Mouse (Mus musculus): ENCODE measurements around the gene Tenm2. TPM values are rescaled to one million over a fixed set of nuclear protein-coding genes. Genes with fewer than 3 reads are reported as not detected.

The Tenm2 gene
- polyA plus RNA-seq, 1 experiment from 2014 or later = 0.16 TPM

GRCm38 (mm10) chr11:36700131-36700530, 535.6 kb downstream of the Tenm2 start:
- WGBS = 84% methylated on average over 6 of the region's 6 CpGs
- ATAC-seq = no peak
- Histone ChIP-seq H3K9me3 (ENCODE audit: low read length) (no peaks in the 10 kb centered on the region), H3K27ac (ENCODE audit: low read length) (no peak overlapping the region), H3K4me3 (ENCODE audit: low read depth, low read length) (no peak overlapping the region), H3K36me3 (ENCODE audit: insufficient read depth, low read length) (no peaks in the 10 kb centered on the region), H3K4me1 (ENCODE audit: insufficient read depth, low read depth, low read length) (no peaks in the 10 kb centered on the region), H3K9ac (replicated peaks; ENCODE audit: low read depth) (no peak overlapping the region), H3K4me2 (replicated peaks; ENCODE audit: low read depth, low read length) (no peak overlapping the region), H3K27me3 (replicated peaks; ENCODE audit: insufficient read depth, low read length) (no peaks in the 10 kb centered on the region)
- no peak for DNase-seq (ENCODE audit: low spot score)
- no peak for TF ChIP-seq EP300 (IDR thresholded peaks at IDR 0.05)
- TF ChIP-seq CTCF (IDR thresholded peaks at IDR 0.05) = no peak

GRCm38 (mm10) chr11:36698268-36698667, 537.5 kb downstream of the Tenm2 start:
- TF ChIP-seq CTCF (IDR thresholded peaks at IDR 0.05) (no peak), EP300 (IDR thresholded peaks at IDR 0.05) (no peak)
- WGBS = 68% methylated on average over 7 of the region's 7 CpGs
- Histone ChIP-seq H3K4me1 (ENCODE audit: insufficient read depth, low read depth, low read length) (no peaks in the 10 kb centered on the region), H3K9me3 (ENCODE audit: low read length) (no peaks in the 10 kb centered on the region), H3K27me3 (replicated peaks; ENCODE audit: insufficient read depth, low read length) (no peaks in the 10 kb centered on the region), H3K36me3 (ENCODE audit: insufficient read depth, low read length) (no peaks in the 10 kb centered on the region), H3K27ac (ENCODE audit: low read length) (no peak overlapping the region), H3K9ac (replicated peaks; ENCODE audit: low read depth) (no peak overlapping the region), H3K4me3 (ENCODE audit: low read depth, low read length) (no peak overlapping the region), H3K4me2 (replicated peaks; ENCODE audit: low read depth, low read length) (no peak overlapping the region)
- DNase-seq (ENCODE audit: low spot score) (no peak), ATAC-seq (no peak)

- DNase-seq (ENCODE audit: low spot score) (no peak), ATAC-seq (no peak)
- WGBS = 49% methylated on average over 8 of the region's 8 CpGs
- no peak overlapping the region for H3K4me2 ChIP-seq (replicated peaks; ENCODE audit: low read depth, low read length)
- no peaks in the 10 kb centered on the region for H3K36me3 ChIP-seq (ENCODE audit: insufficient read depth, low read length)
- TF ChIP-seq EP300 (IDR thresholded peaks at IDR 0.05) (no peak), CTCF (IDR thresholded peaks at IDR 0.05) (no peak)
- no peak overlapping the region for H3K27ac ChIP-seq (ENCODE audit: low read length)
- H3K4me1 ChIP-seq (ENCODE audit: insufficient read depth, low read depth, low read length) = no peaks in the 10 kb centered on the region
- no peaks in the 10 kb centered on the region for H3K27me3 ChIP-seq (replicated peaks; ENCODE audit: insufficient read depth, low read length)
- no peaks in the 10 kb centered on the region for H3K9me3 ChIP-seq (ENCODE audit: low read length)
- no peak overlapping the region for H3K9ac ChIP-seq (replicated peaks; ENCODE audit: low read depth)
- H3K4me3 ChIP-seq (ENCODE audit: low read depth, low read length) = no peak overlapping the region
These were observed 537.9 kb downstream of the Tenm2 start for GRCm38 (mm10) chr11:36697816-36698215.

DNA sequence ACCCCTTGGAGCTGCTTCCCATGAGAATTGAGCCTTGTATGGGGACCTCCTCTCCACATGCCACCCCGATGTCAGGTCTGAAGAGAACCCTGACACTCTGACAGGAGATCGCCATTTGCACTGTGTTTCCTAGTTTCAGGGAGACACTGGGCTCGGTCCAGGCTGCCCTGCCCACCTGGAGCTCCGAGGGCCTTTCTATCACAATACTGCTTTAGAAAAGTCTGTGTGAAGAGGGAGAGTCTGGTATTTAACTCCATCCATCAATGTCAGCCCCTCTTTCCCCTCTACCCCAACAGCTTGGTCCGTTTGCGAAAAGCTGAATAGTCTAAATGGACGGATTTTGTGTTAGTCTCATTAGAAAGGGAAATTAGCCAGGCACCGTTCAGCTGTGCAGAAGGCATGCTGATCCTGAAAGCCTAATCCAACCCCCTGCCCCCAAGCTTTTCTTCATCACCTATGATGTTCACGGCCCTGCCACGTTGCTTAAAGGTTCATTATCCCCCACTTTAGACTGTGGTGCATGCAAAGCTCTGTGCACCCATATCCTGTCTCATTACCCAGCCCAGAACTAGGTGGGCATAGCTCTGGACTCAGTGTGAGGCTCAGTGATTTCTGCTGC, 538.6 kb downstream of the Tenm2 start:
- Histone ChIP-seq H3K9me3 (ENCODE audit: low read length) (no peaks in the 10 kb centered on the region), H3K4me2 (replicated peaks; ENCODE audit: low read depth, low read length) (no peak overlapping the region), H3K27ac (ENCODE audit: low read length) (no peak overlapping the region), H3K4me3 (ENCODE audit: low read depth, low read length) (no peak overlapping the region), H3K36me3 (ENCODE audit: insufficient read depth, low read length) (no peaks in the 10 kb centered on the region), H3K4me1 (ENCODE audit: insufficient read depth, low read depth, low read length) (no peaks in the 10 kb centered on the region), H3K27me3 (replicated peaks; ENCODE audit: insufficient read depth, low read length) (no peaks in the 10 kb centered on the region), H3K9ac (replicated peaks; ENCODE audit: low read depth) (no peak overlapping the region)
- DNase-seq (ENCODE audit: low spot score) (no peak), ATAC-seq (no peak)
- 43% methylated on average over 10 of the region's 10 CpGs for WGBS
- TF ChIP-seq EP300 (IDR thresholded peaks at IDR 0.05) (no peak), CTCF (IDR thresholded peaks at IDR 0.05) (no peak)

DNA sequence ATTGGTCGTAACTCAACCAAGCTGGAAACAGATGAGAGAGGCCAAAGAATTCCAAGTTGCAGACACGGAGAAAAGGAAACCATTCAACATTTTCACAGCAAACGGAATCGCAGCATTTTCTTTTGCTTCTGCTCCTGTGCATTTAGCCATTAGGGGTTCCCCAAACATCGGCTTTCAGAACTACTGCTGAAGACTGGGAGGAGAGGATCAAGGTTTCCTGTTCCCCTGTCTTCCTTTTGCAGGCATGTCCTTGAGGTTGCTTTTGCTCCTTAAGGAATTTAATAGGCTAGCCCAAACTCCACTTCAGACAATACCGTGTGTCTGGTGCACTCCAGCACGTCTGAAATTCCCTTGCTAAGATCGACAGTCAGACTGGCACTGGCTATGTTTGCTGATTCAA, 541.0 kb downstream of the Tenm2 start:
- TF ChIP-seq EP300 (IDR thresholded peaks at IDR 0.05) (no peak), CTCF (IDR thresholded peaks at IDR 0.05) (no peak)
- Histone ChIP-seq H3K9me3 (ENCODE audit: low read length) (no peaks in the 10 kb centered on the region), H3K27ac (ENCODE audit: low read length) (no peak overlapping the region), H3K36me3 (ENCODE audit: insufficient read depth, low read length) (no peaks in the 10 kb centered on the region), H3K4me3 (ENCODE audit: low read depth, low read length) (no peak overlapping the region), H3K4me1 (ENCODE audit: insufficient read depth, low read depth, low read length) (no peaks in the 10 kb centered on the region), H3K9ac (replicated peaks; ENCODE audit: low read depth) (no peak overlapping the region), H3K27me3 (replicated peaks; ENCODE audit: insufficient read depth, low read length) (no peaks in the 10 kb centered on the region), H3K4me2 (replicated peaks; ENCODE audit: low read depth, low read length) (no peak overlapping the region)
- DNase-seq (ENCODE audit: low spot score) = no peak
- 57% methylated on average over 8 of the region's 8 CpGs for WGBS
- ATAC-seq = no peak

GRCm38 (mm10) chr11:36692637-36693036, 543.1 kb downstream of the Tenm2 start:
- H3K36me3 ChIP-seq (ENCODE audit: insufficient read depth, low read length) = no peaks in the 10 kb centered on the region
- TF ChIP-seq CTCF (IDR thresholded peaks at IDR 0.05) = no peak; the same call in 1 of the 2 replicates
- TF ChIP-seq EP300 (IDR thresholded peaks at IDR 0.05) = no peak
- H3K4me3 ChIP-seq (ENCODE audit: low read depth, low read length) = no peak overlapping the region
- H3K4me1 ChIP-seq (ENCODE audit: insufficient read depth, low read depth, low read length) = no peaks in the 10 kb centered on the region
- DNase-seq (ENCODE audit: low spot score) (no peak), ATAC-seq (no peak)
- H3K9me3 ChIP-seq (ENCODE audit: low read length) = no peaks in the 10 kb centered on the region
- 55% methylated on average over 3 of the region's 3 CpGs for WGBS
- H3K27me3 ChIP-seq (replicated peaks; ENCODE audit: insufficient read depth, low read length) = no peaks in the 10 kb centered on the region
- no peak overlapping the region for H3K27ac ChIP-seq (ENCODE audit: low read length)
- no peak overlapping the region for H3K9ac ChIP-seq (replicated peaks; ENCODE audit: low read depth)
- no peak overlapping the region for H3K4me2 ChIP-seq (replicated peaks; ENCODE audit: low read depth, low read length)

GRCm38 (mm10) chr11:36690826-36691225, 544.9 kb downstream of the Tenm2 start:
- H3K9ac ChIP-seq (replicated peaks; ENCODE audit: low read depth) = no peak overlapping the region
- TF ChIP-seq CTCF (IDR thresholded peaks at IDR 0.05) (no peak), EP300 (IDR thresholded peaks at IDR 0.05) (no peak)
- no peaks in the 10 kb centered on the region for H3K9me3 ChIP-seq (ENCODE audit: low read length)
- DNase-seq (ENCODE audit: low spot score) (no peak), ATAC-seq (no peak)
- no peaks in the 10 kb centered on the region for H3K4me1 ChIP-seq (ENCODE audit: insufficient read depth, low read depth, low read length)
- H3K4me2 ChIP-seq (replicated peaks; ENCODE audit: low read depth, low read length) = no peak overlapping the region
- H3K4me3 ChIP-seq (ENCODE audit: low read depth, low read length) = no peak overlapping the region
- 62% methylated on average over 6 of the region's 6 CpGs for WGBS
- no peaks in the 10 kb centered on the region for H3K36me3 ChIP-seq (ENCODE audit: insufficient read depth, low read length)
- H3K27ac ChIP-seq (ENCODE audit: low read length) = no peak overlapping the region
- no peaks in the 10 kb centered on the region for H3K27me3 ChIP-seq (replicated peaks; ENCODE audit: insufficient read depth, low read length)

Measured in lung, postnatal 0 days (tissue).